Mouse (Mus musculus): Measurements from ENCODE around the gene Rgs13. TPM values are rescaled to one million over a fixed set of nuclear protein-coding genes. Genes with fewer than 3 reads are reported as not detected.

The Rgs13 gene
- not detected for total RNA-seq (2023)

GRCm38 (mm10) chr1:144177166-144177565, at the start of gene Rgs13:
Gene Rgs13 (minus strand): TSS chr1:144177372.

Other genes with a start within 250 kb of the Rgs13 start
- gene Rgs2, start 173.2 kb downstream of the Rgs13 start, total RNA-seq (2023): 274 TPM
- gene Rgs1, start 71.9 kb upstream of the Rgs13 start, total RNA-seq (2023): 265 TPM